Mouse (Mus musculus): ENCODE data around the gene Vldlr. TPM values are rescaled to one million over a fixed set of nuclear protein-coding genes. Genes with fewer than 3 reads are reported as not detected.

The Vldlr gene
- polyA plus RNA-seq, 1 experiment from 2014 or later: 6.7 TPM

DNA sequence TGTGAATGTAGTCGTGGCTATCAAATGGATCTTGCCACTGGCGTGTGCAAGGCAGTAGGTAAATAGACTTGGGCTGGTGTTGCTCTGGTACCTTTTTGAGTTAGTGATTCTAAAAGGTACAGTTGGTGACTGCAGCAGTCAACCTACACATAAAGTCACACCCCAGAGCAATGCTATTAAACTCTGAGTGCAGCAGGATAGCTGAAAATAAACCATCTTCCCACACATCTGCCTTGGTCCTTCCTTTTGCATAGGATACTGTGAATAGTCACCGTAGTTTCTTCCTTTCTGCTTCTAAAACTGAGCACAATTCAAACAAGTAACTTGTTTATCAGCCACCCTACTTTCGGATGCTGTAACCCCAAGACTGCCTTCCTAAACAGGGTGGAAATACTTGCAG lies 23.6 kb downstream of the Vldlr start:
- Histone ChIP-seq H3K9me3 (ENCODE audit: control insufficient read depth, low read length) (no peaks in the 10 kb centered on the region), H3K36me3 (ENCODE audit: control insufficient read depth, insufficient read depth, low read length) (peaks cover 4% of the 10 kb centered on the region), H3K4me2 (replicated peaks; ENCODE audit: low read depth) (no peak overlapping the region), H3K4me3 (ENCODE audit: low read depth, low read length) (no peak overlapping the region), H3K9ac (ENCODE audit: low read length) (no peak overlapping the region), H3K4me1 (replicated peaks; ENCODE audit: control insufficient read depth, insufficient read depth) (no peaks in the 10 kb centered on the region), H3K27ac (replicated peaks) (no peak overlapping the region), H3K27me3 (ENCODE audit: control insufficient read depth, insufficient read depth, low read length) (no peaks in the 10 kb centered on the region)
- ATAC-seq (ENCODE audit: low FRiP score, low TSS enrichment) (no peak), DNase-seq (ENCODE audit: low spot score) (no peak)
- 87% methylated on average over 4 of the region's 4 CpGs for WGBS
- no peak for TF ChIP-seq EP300 (optimal IDR thresholded peaks at IDR 0.05)
- no peak for TF ChIP-seq CTCF (IDR thresholded peaks at IDR 0.05; ENCODE audit: low read depth)

DNA sequence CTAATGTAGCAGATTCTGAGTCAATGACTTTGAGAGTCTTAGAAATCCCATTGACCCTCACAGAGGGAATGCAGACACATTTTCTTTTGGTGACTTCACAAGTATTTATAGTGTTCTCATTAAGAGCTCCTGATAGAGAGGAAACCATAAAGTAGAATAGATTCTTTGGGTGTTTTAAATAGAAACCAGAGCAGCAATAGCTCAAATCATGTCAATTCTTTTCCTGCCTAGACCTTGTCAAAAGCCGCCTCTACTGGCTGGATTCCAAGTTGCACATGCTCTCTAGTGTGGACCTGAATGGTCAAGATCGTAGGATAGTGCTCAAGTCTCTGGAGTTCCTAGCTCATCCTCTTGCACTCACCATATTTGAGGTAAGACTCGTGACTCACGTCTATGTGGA lies 27.2 kb downstream of the Vldlr start:
- Histone ChIP-seq H3K9ac (ENCODE audit: low read length) (no peak overlapping the region), H3K27me3 (ENCODE audit: control insufficient read depth, insufficient read depth, low read length) (no peaks in the 10 kb centered on the region), H3K4me1 (replicated peaks; ENCODE audit: control insufficient read depth, insufficient read depth) (no peaks in the 10 kb centered on the region), H3K4me3 (ENCODE audit: low read depth, low read length) (no peak overlapping the region), H3K4me2 (replicated peaks; ENCODE audit: low read depth) (no peak overlapping the region), H3K36me3 (ENCODE audit: control insufficient read depth, insufficient read depth, low read length) (peaks cover 9% of the 10 kb centered on the region; the same call in 1 of the 2 replicates), H3K9me3 (ENCODE audit: control insufficient read depth, low read length) (no peaks in the 10 kb centered on the region), H3K27ac (replicated peaks) (no peak overlapping the region)
- 80% methylated on average over 4 of the region's 4 CpGs for WGBS
- DNase-seq (ENCODE audit: low spot score) (no peak), ATAC-seq (ENCODE audit: low FRiP score, low TSS enrichment) (no peak)
- no peak for TF ChIP-seq EP300 (optimal IDR thresholded peaks at IDR 0.05)
- TF ChIP-seq CTCF (IDR thresholded peaks at IDR 0.05; ENCODE audit: low read depth): no peak

DNA sequence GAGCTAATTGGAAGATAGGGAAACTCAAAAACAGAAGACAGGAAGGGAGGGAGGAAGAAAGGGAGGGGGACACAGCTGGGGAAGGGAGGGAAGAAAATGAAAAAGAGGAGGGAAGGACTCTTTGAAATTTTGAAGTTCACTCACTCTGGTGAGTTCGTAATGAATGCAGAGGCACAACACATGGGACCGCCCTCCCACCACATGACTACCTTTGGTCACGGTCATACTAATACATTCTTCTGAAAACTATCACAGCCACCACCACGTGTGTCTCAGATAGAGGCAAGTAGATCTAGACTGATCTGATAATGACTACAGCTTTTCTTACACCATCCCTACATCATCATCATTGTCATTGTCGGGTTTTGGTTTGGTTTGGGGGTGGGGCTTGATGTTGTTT lies 38.5 kb downstream of the Vldlr start:
- Histone ChIP-seq H3K4me2 (replicated peaks; ENCODE audit: low read depth) (no peak overlapping the region), H3K4me3 (ENCODE audit: low read depth, low read length) (no peak overlapping the region), H3K4me1 (replicated peaks; ENCODE audit: control insufficient read depth, insufficient read depth) (no peaks in the 10 kb centered on the region), H3K27ac (replicated peaks) (no peak overlapping the region), H3K9me3 (ENCODE audit: control insufficient read depth, low read length) (no peaks in the 10 kb centered on the region), H3K9ac (ENCODE audit: low read length) (no peak overlapping the region), H3K36me3 (ENCODE audit: control insufficient read depth, insufficient read depth, low read length) (no peaks in the 10 kb centered on the region), H3K27me3 (ENCODE audit: control insufficient read depth, insufficient read depth, low read length) (no peaks in the 10 kb centered on the region)
- no peak for DNase-seq (ENCODE audit: low spot score)
- ATAC-seq (ENCODE audit: low FRiP score, low TSS enrichment): no peak
- WGBS: 87% methylated on average over 5 of the region's 5 CpGs
- no peak for TF ChIP-seq CTCF (IDR thresholded peaks at IDR 0.05; ENCODE audit: low read depth)
- TF ChIP-seq EP300 (optimal IDR thresholded peaks at IDR 0.05): no peak

DNA sequence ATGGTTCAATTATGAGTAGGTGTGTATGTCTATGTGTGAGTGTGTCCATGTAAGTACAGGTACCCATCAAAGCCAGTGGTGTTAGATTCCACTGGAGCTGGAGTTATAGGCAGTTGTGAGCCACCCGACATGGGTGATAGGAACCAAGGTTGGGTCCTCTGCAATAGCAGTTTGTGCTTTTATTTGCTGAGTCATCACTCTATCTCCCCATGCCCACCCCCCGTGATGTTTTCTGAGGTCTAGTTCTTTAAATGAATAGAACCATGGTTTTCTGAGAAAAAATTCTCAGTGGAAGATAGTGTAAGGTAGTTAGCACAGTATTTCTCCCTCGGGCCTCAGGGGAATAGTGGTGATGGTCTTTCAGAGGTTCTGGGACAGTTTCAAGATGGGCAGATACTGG lies 39.4 kb downstream of the Vldlr start:
- TF ChIP-seq EP300 (optimal IDR thresholded peaks at IDR 0.05) (no peak), CTCF (IDR thresholded peaks at IDR 0.05; ENCODE audit: low read depth) (no peak)
- Histone ChIP-seq H3K4me3 (ENCODE audit: low read depth, low read length) (no peak overlapping the region), H3K4me2 (replicated peaks; ENCODE audit: low read depth) (no peak overlapping the region), H3K27ac (replicated peaks) (no peak overlapping the region), H3K9me3 (ENCODE audit: control insufficient read depth, low read length) (no peaks in the 10 kb centered on the region), H3K4me1 (replicated peaks; ENCODE audit: control insufficient read depth, insufficient read depth) (no peaks in the 10 kb centered on the region), H3K9ac (ENCODE audit: low read length) (no peak overlapping the region), H3K27me3 (ENCODE audit: control insufficient read depth, insufficient read depth, low read length) (no peaks in the 10 kb centered on the region), H3K36me3 (ENCODE audit: control insufficient read depth, insufficient read depth, low read length) (no peaks in the 10 kb centered on the region)
- ATAC-seq (ENCODE audit: low FRiP score, low TSS enrichment): no peak
- no peak for DNase-seq (ENCODE audit: low spot score)
- 86% methylated on average over 3 of the region's 3 CpGs for WGBS

DNA sequence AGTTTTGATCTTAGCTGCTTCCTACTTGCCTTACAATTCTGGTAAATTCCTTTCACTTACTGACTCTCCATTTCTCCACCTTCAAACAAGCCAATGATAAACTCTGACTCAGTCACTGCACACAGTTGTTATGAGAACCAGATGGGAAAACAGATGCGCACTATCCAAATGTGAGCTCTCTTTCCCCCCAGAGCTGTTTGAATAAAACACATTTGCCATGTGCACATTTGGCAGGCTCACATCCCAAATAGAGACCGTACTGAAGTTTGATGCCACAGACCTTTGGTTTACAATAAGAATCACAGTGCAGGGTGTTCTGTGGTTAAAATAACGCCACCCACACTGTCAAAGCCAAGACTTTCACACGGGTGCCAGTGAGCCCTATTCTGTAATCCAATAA lies 43.8 kb downstream of the Vldlr start:
- Histone ChIP-seq H3K27me3 (ENCODE audit: control insufficient read depth, insufficient read depth, low read length) (no peaks in the 10 kb centered on the region), H3K4me2 (replicated peaks; ENCODE audit: low read depth) (no peak overlapping the region), H3K36me3 (ENCODE audit: control insufficient read depth, insufficient read depth, low read length) (no peaks in the 10 kb centered on the region), H3K27ac (replicated peaks) (no peak overlapping the region), H3K4me1 (replicated peaks; ENCODE audit: control insufficient read depth, insufficient read depth) (no peaks in the 10 kb centered on the region), H3K9ac (ENCODE audit: low read length) (no peak overlapping the region), H3K4me3 (ENCODE audit: low read depth, low read length) (no peak overlapping the region), H3K9me3 (ENCODE audit: control insufficient read depth, low read length) (no peaks in the 10 kb centered on the region)
- TF ChIP-seq CTCF (IDR thresholded peaks at IDR 0.05; ENCODE audit: low read depth) (no peak), EP300 (optimal IDR thresholded peaks at IDR 0.05) (no peak)
- ATAC-seq (ENCODE audit: low FRiP score, low TSS enrichment): no peak
- 51% methylated on average over 4 of the region's 4 CpGs for WGBS
- no peak for DNase-seq (ENCODE audit: low spot score)

DNA sequence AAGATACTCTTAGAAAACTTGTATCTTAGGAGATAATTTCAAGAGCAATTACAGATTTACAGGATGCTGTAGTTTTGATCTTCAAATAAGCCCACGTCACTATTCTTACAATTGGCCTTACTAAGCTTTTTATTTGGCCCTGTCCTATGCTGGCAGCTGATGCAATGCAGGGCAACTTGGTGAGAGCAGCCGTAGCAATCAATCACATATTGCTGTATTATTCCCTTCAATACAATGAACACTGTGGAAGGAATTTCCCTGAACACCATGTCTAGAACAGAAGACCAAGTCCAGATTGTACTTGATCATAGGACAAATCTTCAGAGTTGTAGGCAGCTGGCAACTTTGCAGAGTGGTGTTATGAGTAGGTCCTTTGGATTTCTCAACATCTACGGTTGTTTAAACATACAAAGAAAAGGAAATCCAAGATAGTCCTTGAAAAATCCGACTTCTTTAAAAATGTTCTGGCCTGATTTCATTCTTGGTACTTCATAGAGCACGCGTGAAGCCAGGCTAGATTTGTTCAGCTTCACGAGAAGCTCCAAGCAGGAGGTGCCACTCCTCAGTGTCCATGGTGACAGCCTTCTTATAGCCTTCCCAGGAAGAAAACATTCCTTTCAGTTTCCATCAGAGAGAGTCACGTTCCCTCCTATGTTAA lies 44.5 kb downstream of the Vldlr start:
- no peaks in the 10 kb centered on the region for H3K27me3 ChIP-seq (ENCODE audit: control insufficient read depth, insufficient read depth, low read length)
- H3K4me3 ChIP-seq (ENCODE audit: low read depth, low read length): no peak overlapping the region
- WGBS: 65% methylated on average over 8 of the region's 8 CpGs
- H3K36me3 ChIP-seq (ENCODE audit: control insufficient read depth, insufficient read depth, low read length): no peaks in the 10 kb centered on the region
- TF ChIP-seq CTCF (IDR thresholded peaks at IDR 0.05; ENCODE audit: low read depth): no peak
- no peak for TF ChIP-seq EP300 (optimal IDR thresholded peaks at IDR 0.05)
- no peaks in the 10 kb centered on the region for H3K4me1 ChIP-seq (replicated peaks; ENCODE audit: control insufficient read depth, insufficient read depth)
- H3K4me2 ChIP-seq (replicated peaks; ENCODE audit: low read depth): no peak overlapping the region
- no peak overlapping the region for H3K27ac ChIP-seq (replicated peaks)
- no peaks in the 10 kb centered on the region for H3K9me3 ChIP-seq (ENCODE audit: control insufficient read depth, low read length)
- DNase-seq (ENCODE audit: low spot score): no peak
- no peak for ATAC-seq (ENCODE audit: low FRiP score, low TSS enrichment)
- H3K9ac ChIP-seq (ENCODE audit: low read length): no peak overlapping the region
